Mouse (Mus musculus): Measurements from ENCODE around the gene Foxr1.

Gene Foxr1

DNA sequence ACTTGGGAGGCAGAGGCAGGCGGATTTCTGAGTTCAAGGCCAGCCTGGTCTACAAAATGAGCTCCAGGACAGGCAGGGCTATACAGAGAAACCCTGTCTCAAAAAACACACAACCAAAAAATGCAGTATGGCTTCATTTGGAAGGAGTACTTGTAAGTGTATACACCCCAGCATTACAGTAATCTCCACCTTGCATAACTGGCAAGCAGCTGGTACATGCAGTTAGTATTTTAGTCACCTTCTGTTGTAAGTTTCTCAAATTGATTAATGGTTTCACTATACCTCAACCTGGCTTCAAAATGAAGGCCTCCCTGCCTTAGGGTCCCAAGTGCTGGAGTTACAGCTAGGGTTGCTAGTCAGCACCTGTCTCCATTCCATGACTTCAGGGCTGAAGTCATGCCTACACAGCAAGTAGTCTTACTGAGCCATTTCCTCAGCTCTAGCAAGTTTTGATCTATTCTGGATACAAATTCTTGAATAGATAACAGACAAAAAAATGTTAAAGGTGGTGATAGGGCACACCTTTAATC is 29.3 kb downstream of the Foxr1 start:
- DNase-seq: peak; percentile 21

- DNase-seq: peak; percentile 33
Observed at GRCm38 (mm10) chr9:44410647-44411336, 30.1 kb downstream of the Foxr1 start.

DNA sequence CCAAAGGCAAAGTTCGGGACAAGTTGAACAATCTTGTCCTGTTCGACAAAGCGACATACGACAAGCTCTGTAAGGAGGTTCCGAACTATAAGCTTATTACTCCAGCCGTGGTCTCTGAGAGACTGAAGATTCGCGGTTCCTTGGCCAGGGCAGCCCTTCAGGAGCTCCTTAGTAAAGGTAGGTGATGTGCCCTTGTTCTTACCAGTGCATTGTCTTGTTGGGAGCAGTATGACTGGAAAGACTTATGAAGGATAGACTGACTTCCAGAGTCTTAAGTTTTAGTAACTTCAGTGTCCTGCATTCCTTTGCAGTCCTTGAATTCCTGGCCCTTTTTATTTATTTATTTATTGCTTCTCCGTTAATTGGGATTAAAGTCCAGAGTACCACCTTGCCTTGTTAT is 32.2 kb downstream of the Foxr1 start:
- peak; percentile 25 for DNase-seq

DNA sequence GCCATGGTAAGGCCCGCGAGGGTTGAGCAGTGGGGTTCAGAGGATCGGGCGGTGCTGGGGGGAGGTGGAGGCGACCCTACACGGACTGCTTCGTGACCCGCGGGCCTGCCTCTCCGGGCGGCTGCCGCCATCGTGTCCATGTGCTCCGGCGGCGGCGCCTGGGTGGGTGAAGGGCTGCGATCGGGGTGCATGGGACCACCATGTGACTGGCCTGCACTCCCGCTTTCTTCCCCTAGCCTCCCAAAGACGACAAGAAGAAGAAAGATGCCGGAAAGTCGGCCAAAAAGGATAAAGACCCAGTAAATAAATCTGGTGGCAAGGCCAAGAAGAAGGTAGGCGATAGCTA is 33.2 kb downstream of the Foxr1 start:
- DNase-seq: no peak

- DNase-seq: peak; percentile 94
Observed at GRCm38 (mm10) chr9:44406906-44407751, 33.8 kb downstream of the Foxr1 start, which contains the start of the genes Rps25 and Trappc4. TSS of gene Rps25 (plus strand) at chr9:44407139. TSS of gene Trappc4 (minus strand) at chr9:44407600.

DNA sequence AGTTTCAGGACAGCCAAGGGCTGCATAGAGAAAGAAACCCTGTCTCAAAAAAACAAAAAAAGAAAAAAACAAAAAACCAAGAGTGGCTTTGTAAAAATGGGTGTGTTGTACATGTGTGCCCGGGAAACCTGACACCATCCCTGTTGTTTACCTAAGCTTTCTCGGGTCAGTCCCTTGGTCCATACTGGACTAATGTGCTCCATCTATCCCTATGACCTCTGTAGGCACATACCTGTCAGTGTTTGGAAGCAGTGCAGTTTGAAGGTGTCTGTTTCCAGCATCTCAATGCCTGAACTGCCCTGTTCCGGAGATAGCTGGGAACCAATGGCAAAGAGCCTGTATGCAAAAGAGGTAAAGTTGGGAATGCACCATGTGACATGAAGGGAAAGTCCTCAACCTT is 35.9 kb downstream of the Foxr1 start:
- DNase-seq: no peak

- no peak for DNase-seq
Observed at GRCm38 (mm10) chr9:44401081-44401480, 39.9 kb downstream of the Foxr1 start.

DNA sequence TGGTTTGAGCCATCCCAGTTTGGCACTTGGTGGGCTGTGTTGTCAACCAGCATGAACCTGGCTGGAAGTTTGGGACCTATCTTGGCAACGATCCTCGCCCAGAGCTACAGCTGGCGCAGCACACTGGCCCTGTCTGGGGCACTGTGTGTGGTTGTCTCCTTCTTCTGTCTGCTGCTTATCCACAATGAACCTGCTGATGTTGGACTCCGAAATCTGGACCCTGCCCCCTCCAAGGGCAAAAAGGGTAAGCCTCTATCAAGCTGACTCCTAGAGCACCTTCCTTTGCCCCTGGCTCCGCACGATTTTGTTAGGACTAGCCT is 41.2 kb downstream of the Foxr1 start:
- DNase-seq: no peak

DNA sequence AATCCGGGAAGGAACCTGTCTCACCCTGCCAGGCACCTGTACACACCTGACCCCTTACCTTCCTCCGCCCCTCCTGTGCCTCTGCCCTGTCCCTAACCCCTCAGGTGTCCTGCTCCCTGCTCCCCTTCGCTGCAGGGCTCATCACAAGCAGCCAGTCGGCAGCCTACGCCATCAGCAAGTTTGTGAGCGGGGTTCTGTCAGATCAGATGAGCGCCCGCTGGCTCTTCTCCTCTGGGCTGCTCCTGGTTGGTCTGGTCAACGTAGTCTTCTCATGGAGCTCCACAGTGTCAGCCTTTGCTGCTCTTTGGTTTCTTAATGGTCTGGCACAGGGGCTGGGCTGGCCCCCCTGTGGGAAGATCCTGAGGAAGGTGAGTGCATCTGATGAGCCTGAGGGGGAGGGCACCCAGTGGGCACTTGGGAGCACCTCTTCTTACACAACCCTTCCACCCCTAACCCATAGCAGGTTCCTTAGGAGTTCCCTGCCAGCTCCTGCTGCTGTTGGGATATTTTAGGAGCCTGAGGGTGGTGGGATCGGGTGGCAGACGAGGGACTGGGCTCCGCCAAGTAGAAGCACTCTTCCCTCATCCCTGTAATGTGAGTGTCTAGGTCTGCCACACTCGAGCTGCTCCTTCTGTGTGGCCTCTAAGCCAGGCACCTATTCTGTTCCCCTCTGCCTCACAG is 41.7 kb downstream of the Foxr1 start:
- no peak for DNase-seq

GRCm38 (mm10) chr9:44398551-44398950 is 42.4 kb downstream of the Foxr1 start:
- DNase-seq: no peak

DNA sequence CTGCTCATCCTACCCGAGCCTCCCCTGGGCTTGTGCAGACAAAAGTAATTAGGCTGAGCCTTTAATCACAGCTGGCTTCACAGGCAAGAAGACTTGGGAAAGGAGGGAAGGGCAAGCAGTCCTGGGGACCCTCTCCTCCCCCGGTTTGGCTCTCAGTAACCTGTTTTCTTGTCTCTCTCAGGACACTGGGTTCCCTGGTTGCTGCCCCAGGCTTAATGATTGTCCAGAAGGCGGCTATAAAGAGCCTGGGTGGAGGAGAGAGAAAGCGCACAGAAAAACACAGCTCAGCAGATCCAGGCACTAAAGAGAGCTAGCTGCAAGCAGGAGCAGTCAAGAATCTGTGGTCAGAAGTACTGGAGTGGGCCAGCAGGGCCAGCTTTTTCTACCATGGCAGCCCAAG is 42.8 kb downstream of the Foxr1 start:
- no peak for DNase-seq

DNA sequence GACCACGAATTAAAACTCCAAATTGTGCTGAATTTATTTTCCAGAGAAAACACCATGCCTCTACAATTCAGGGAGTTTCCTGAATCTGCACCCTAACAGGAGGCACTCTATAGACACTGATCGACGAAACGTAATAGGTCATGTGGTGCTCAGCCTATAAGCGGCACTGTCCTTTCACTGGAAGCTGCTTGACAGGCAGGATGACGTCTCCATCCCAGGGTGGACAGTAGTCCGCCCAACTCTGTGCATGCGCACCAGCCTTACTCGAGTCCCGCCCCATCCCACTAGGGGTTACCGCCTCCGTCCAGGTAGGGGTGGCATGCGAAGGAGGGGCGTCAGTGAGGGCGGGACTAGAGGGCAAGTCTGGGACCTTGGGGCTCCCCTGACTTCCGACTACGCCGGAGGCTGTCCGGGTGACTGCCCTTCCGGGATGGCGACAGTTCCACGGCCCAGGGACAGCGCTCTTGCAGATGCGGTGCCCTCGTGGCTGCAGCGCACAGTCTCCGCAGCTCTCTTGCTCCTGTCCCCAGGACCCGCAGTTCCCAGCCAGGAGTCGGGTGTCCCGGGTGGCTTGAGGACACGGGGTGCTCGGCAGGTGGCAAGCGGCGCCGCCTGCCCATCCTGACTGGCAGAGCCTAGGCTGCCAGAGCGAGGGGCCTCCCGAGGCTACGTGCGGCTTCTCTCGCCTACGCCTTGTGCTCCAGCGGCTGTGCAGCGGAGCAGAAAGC is 44.1 kb downstream of the Foxr1 start, which contains the start of gene Slc37a4:
Gene Slc37a4, plus strand, starts transcription at position 169 of the 728 bp plus-strand sequence.
- peak; percentile 99 for DNase-seq

DNA sequence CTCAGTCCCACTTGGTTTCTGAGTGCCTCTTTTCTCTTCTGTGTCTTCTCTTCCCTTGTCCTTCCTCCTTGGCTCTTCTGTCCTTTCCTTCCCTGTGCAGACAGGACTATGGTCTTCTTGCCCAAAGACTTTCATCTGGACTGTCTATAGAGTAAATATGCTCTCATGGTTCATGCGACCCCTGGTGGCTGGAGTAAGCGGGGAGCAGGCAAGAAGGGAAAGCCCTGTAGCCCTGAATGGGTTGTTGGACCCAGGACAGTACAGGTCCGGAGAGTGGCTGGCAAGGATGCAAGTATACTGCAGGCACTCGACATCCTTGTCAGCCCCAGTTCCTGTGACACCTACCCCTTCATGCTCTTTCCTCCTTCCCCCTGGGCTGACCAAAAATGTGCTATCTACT is 49.5 kb downstream of the Foxr1 start:
- peak; percentile 76 for DNase-seq

DNA sequence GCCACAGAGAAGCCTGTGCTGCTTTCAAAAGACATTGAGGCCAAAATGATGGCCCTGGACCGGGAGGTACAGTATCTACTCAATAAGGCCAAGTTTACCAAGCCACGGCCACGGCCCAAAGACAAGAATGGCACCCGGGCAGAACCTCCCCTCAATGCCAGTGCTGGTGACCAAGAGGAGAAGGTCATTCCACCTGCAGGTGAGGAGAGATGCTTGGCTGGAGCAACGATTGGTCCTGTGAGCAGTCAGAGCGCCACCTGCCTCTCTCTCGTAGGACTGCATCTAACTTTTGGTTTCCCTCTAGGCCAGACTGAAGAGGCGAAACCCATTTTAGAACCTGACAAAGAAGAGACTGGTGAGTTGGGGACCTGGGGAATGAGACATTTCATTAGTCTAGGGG is 51.7 kb downstream of the Foxr1 start:
- DNase-seq: peak; percentile 77

DNA sequence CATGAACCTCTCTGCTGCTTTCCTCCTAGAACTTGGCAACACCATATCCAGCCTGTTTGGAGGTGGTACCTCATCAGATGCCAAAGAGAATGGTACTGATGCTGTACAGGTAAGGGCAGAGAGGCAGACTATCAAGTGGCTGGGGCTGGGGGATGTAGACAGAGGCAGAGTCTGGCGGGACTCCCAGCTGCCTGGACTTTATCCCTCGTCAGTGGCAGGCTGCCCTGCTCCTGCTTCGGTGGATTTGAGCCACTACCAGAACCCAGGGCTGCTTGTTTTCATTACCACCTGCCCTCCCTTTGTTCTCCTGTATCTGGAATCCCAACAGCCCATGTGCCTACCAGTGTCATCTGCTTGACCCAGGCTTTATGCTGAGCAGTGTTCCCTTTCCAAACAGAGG is 53.7 kb downstream of the Foxr1 start:
- DNase-seq: no peak

DNA sequence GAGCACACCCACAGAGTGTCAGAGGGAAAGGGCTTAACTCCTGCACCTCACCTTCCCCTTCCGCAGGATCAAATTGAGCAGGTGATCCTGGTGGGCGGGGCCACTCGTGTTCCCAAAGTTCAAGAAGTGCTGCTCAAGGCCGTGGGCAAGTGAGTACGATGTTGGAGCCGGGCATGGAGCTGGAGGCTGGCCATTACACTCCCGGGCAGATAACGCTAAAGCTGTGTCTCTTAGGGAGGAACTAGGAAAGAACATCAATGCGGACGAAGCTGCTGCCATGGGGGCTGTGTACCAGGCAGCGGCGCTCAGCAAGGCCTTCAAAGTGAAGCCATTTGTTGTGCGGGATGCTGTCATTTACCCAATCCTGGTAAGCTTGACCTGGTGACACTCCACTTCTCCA is 56.3 kb downstream of the Foxr1 start:
- no peak for DNase-seq
